Mouse (Mus musculus) bone marrow, adult 2 months (tissue): Measurements from ENCODE around the gene Fgfr2.

Experiments
- CTCF ChIP-seq: fragments of 200-500 bp; IDR thresholded peaks from 2 replicates; pipeline ENCODE4 v1.5.1; 2011; ENCODE audit warnings: low read length, control low read depth; ENCODE audit not compliant: control insufficient read depth, insufficient read depth
- POLR2A ChIP-seq: fragments of 200-500 bp; IDR thresholded peaks from 2 replicates; pipeline ENCODE4 v1.6.1; 2011; ENCODE audit warnings: low read depth, mild to moderate bottlenecking, control low read depth, low read length, borderline replicate concordance; ENCODE audit not compliant: control insufficient read depth

DNA sequence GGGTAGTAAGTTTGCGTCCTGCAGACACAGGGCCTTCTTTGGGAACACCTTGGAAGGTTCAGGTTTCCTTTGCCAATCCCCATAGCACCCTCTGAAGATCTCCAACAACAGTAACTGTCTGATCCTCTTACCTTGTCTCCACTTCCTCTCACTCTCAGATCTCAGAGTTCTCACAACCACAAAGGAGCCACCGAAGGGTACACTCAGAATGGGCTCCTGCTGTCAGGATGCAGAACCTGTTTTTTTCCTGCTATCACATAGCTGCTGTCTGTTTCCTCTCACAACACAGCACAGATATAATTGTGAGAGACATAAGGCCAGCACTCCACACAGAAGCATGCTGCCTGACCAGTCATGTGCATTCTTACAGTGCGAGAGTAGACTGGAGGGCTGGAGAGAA lies 2086.8 kb downstream of the Fgfr2 start:
- TF ChIP-seq POLR2A (no peak), CTCF (no peak)
